ENCODE assay signal across 11 mouse cellular contexts in the genomic region with DNA sequence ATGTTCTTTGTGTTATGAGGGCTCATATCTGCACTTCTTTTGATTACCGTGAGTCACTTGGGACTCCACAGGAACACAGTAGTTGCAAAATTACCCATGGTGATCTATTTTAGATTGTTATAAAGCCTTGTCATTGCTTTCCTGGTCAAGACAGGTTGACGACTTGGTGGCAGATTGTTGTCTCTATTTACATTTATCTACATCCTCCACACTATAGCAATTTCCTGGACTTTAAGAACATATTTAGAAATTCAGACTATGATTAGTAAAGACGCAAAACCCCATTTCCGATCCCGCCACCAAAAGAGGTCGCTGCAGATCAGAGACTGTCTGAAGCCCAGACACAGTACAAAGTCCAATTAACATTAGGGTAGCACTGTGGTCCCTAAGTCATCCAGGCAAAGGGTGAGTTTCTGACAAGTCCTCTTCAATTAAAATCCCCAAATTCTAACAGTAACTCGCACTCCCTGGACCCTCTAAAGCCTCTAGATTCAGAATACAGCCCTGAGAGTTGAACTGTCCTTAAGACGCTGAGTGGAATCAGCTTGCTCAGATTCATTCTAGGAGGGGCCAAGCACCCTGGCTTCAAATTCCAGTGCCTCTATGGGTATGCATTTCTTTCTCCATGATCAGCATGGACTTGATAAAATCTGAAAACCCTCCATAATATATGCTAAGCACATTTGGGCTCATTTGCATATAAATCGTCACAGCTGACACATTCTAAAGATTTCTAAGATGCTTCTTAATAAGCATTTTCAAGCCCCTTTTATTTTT.
DNase-seq lines count a peak whose midpoint lies in the region; ATAC-seq and TF ChIP-seq lines count a peak whose summit lies in the region.
"Had no signal": no experiment of that assay in that cellular context is flagged by ENCODE, and none has a peak within 500 bp of the region (broad histone marks: within the 10 kb centered on the region; RNA-seq: fewer than 3 reads in every experiment).

No protein-coding gene starts in this region.

- H3K4me3 ChIP-seq in liver, postnatal 0 days (ENCODE audit: low read depth, low read length), result no peak overlapping the region
- H3K4me3 ChIP-seq in liver, embryonic 11.5 days (ENCODE audit: low read depth, low read length), result no peak overlapping the region
- H3K4me3 ChIP-seq in forebrain, postnatal 0 days (ENCODE audit: low read depth, low read length), result no peak overlapping the region
- H3K4me3 ChIP-seq in stomach, postnatal 0 days (ENCODE audit: low read depth, low read length), result no peak overlapping the region
- H3K4me3 ChIP-seq: myocyte; stomach, embryonic 15.5 days had no signal

- H3K4me1 ChIP-seq in liver, postnatal 0 days (ENCODE audit: insufficient read depth), result no peaks in the 10 kb centered on the region
- H3K4me1 ChIP-seq in liver, embryonic 11.5 days (replicated peaks; ENCODE audit: control insufficient read depth, insufficient read depth, low read length), result no peaks in the 10 kb centered on the region
- no peaks in the 10 kb centered on the region for H3K4me1 ChIP-seq in forebrain, postnatal 0 days (ENCODE audit: insufficient read depth)
- H3K4me1 ChIP-seq in stomach, postnatal 0 days (replicated peaks; ENCODE audit: control insufficient read depth, insufficient read depth), result no peaks in the 10 kb centered on the region
- H3K4me1 ChIP-seq: stomach, embryonic 15.5 days had no signal

- H3K27me3 ChIP-seq in liver, postnatal 0 days (ENCODE audit: insufficient read depth, low read length), result no peaks in the 10 kb centered on the region
- H3K27me3 ChIP-seq in liver, embryonic 11.5 days (replicated peaks; ENCODE audit: control insufficient read depth, insufficient read depth, low read length), result no peaks in the 10 kb centered on the region
- no peaks in the 10 kb centered on the region for H3K27me3 ChIP-seq in forebrain, postnatal 0 days (ENCODE audit: insufficient read depth, low read length)
- H3K27me3 ChIP-seq in stomach, postnatal 0 days (ENCODE audit: control insufficient read depth, insufficient read depth, low read length), result no peaks in the 10 kb centered on the region
- H3K27me3 ChIP-seq: stomach, embryonic 15.5 days had no signal

- no peaks in the 10 kb centered on the region for H3K9me3 ChIP-seq in liver, postnatal 0 days (ENCODE audit: low read length)
- H3K9me3 ChIP-seq in liver, embryonic 11.5 days (ENCODE audit: control insufficient read depth, low read length), result no peaks in the 10 kb centered on the region
- no peaks in the 10 kb centered on the region for H3K9me3 ChIP-seq in forebrain, postnatal 0 days (ENCODE audit: low read length)
- H3K9me3 ChIP-seq in stomach, postnatal 0 days (ENCODE audit: control insufficient read depth, low read length), result no peaks in the 10 kb centered on the region
- H3K9me3 ChIP-seq: stomach, embryonic 15.5 days had no signal

- no peak overlapping the region for H3K4me2 ChIP-seq in liver, postnatal 0 days (ENCODE audit: low read depth, low read length)
- H3K4me2 ChIP-seq in liver, embryonic 11.5 days, result no peak overlapping the region
- H3K4me2 ChIP-seq in forebrain, postnatal 0 days (ENCODE audit: low read depth), result no peak overlapping the region
- no peak overlapping the region for H3K4me2 ChIP-seq in stomach, postnatal 0 days (replicated peaks; ENCODE audit: low read depth)
- H3K4me2 ChIP-seq: stomach, embryonic 15.5 days had no signal

- peak; percentile 16 for TF ChIP-seq CTCF in liver, postnatal 0 days (IDR thresholded peaks at IDR 0.05; ENCODE audit: low read depth)
- TF ChIP-seq CTCF in forebrain, postnatal 0 days (IDR thresholded peaks at IDR 0.05; ENCODE audit: low read depth), result 0 out of 2 replicates have a peak, but pooled peaks have one; percentile 25
- TF ChIP-seq CTCF in stomach, postnatal 0 days (IDR thresholded peaks at IDR 0.05; ENCODE audit: low read depth), result peak; percentile 31

- H3K27ac ChIP-seq in liver, postnatal 0 days (ENCODE audit: low read depth), result no peak overlapping the region
- H3K27ac ChIP-seq in liver, embryonic 11.5 days (ENCODE audit: low read depth, low read length), result no peak overlapping the region
- H3K27ac ChIP-seq in forebrain, postnatal 0 days (ENCODE audit: low read depth, low read length), result no peak overlapping the region
- no peak overlapping the region for H3K27ac ChIP-seq in stomach, postnatal 0 days (replicated peaks)
- H3K27ac ChIP-seq: liver, embryonic 14.5 days; stomach, embryonic 15.5 days had no signal

- peak; percentile 19; the same call in 1 of the 2 replicates for TF ChIP-seq EP300 in liver, postnatal 0 days (IDR thresholded peaks at IDR 0.05; ENCODE audit: low read depth)
- no peak for TF ChIP-seq EP300 in stomach, postnatal 0 days (optimal IDR thresholded peaks at IDR 0.05)

- no peak for ATAC-seq in liver, postnatal 0 days
- ATAC-seq in liver, embryonic 11.5 days (replicated peaks; ENCODE audit: low FRiP score), result no peak
- ATAC-seq in forebrain, postnatal 0 days, result no peak
- ATAC-seq in stomach, postnatal 0 days (ENCODE audit: low FRiP score, low TSS enrichment), result no peak
- ATAC-seq in granulocyte monocyte progenitor cell, adult 5-6 weeks (replicated peaks; ENCODE audit: poor library complexity, severe bottlenecking), result no peak

- H3K36me3 ChIP-seq in liver, postnatal 0 days (replicated peaks; ENCODE audit: insufficient read depth, low read length), result no peaks in the 10 kb centered on the region
- H3K36me3 ChIP-seq in liver, embryonic 11.5 days (ENCODE audit: control insufficient read depth, insufficient read depth, low read length), result no peaks in the 10 kb centered on the region
- H3K36me3 ChIP-seq in forebrain, postnatal 0 days (ENCODE audit: insufficient read depth), result no peaks in the 10 kb centered on the region
- no peaks in the 10 kb centered on the region for H3K36me3 ChIP-seq in stomach, postnatal 0 days (ENCODE audit: control insufficient read depth, insufficient read depth, low read length)
- H3K36me3 ChIP-seq: stomach, embryonic 15.5 days had no signal

- peak; percentile 13 for DNase-seq in liver, postnatal 0 days
- no peak for DNase-seq in liver, embryonic 11.5 days (ENCODE audit: low spot score)
- peak; percentile 11 for DNase-seq in forebrain, postnatal 0 days
- DNase-seq in lung, postnatal 10 days, result peak; percentile 66
- no peak for DNase-seq in stomach, postnatal 0 days (ENCODE audit: low spot score)
- no peak for DNase-seq in spleen, postnatal 14 days (ENCODE audit: low spot score in 2 of 2)
- DNase-seq: gastrocnemius, postnatal 14 days had no signal

- 58% methylated on average over 9 of the region's 9 CpGs for WGBS in liver, postnatal 0 days (ENCODE audit: insufficient replicate concordance)
- 71% methylated on average over 9 of the region's 9 CpGs for WGBS in liver, embryonic 11.5 days
- 59% methylated on average over 9 of the region's 9 CpGs for WGBS in forebrain, postnatal 0 days
- WGBS in stomach, postnatal 0 days, result 80% methylated on average over 9 of the region's 9 CpGs

- no peak overlapping the region for H3K9ac ChIP-seq in liver, postnatal 0 days (replicated peaks)
- no peak overlapping the region for H3K9ac ChIP-seq in liver, embryonic 11.5 days (ENCODE audit: low read depth, low read length)
- H3K9ac ChIP-seq in forebrain, postnatal 0 days, result no peak overlapping the region
- H3K9ac ChIP-seq in stomach, postnatal 0 days (ENCODE audit: low read length), result no peak overlapping the region
- H3K9ac ChIP-seq: liver, embryonic 14.5 days; stomach, embryonic 15.5 days had no signal

Comparison
In these comparisons a context has a peak if more than half of its experiments do, and no peak if none do; other contexts are left out.
1. DNase-seq: peak in liver, postnatal 0 days (single experiment), forebrain, postnatal 0 days (single experiment) and lung, postnatal 10 days (single experiment); none in liver, embryonic 11.5 days (single experiment), stomach, postnatal 0 days (single experiment) and spleen, postnatal 14 days (0 of 2).
2. Peak in every context shown above with its lines, with median percentiles within 50 percentile points of each other: CTCF ChIP-seq.